Mouse (Mus musculus): ENCODE results near the gene Wwox.

The Wwox gene

GRCm38 (mm10) chr8:114899157-114899556 is 459.7 kb downstream of the Wwox start:
- peak; percentile 64 for DNase-seq (ENCODE audit: low spot score)

GRCm38 (mm10) chr8:114902584-114902983 is 463.1 kb downstream of the Wwox start:
- no peak for DNase-seq (ENCODE audit: low spot score)

DNA sequence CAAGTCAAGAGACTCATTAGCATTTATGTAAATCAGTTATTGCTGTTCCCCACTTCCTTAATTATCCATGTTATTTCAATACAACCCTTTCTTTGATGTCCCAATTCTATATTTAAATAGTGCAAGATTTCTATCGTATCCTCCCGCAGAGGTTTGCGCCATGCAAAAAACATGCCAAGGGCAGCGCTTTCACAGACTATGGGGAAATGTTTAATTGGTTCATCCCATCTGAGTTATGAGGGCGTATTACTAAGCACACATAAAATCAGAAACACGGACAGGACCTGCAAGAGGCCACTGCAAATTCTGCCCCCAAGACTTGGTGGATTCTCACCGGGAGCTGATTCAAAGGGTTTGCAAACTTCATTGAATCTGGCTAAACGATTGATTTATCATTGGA is 468.6 kb downstream of the Wwox start:
- no peak for DNase-seq (ENCODE audit: low spot score)

GRCm38 (mm10) chr8:114908589-114908988 is 469.1 kb downstream of the Wwox start:
- no peak for DNase-seq (ENCODE audit: low spot score)

GRCm38 (mm10) chr8:114909146-114909545 is 469.7 kb downstream of the Wwox start:
- DNase-seq (ENCODE audit: low spot score): no peak

DNA sequence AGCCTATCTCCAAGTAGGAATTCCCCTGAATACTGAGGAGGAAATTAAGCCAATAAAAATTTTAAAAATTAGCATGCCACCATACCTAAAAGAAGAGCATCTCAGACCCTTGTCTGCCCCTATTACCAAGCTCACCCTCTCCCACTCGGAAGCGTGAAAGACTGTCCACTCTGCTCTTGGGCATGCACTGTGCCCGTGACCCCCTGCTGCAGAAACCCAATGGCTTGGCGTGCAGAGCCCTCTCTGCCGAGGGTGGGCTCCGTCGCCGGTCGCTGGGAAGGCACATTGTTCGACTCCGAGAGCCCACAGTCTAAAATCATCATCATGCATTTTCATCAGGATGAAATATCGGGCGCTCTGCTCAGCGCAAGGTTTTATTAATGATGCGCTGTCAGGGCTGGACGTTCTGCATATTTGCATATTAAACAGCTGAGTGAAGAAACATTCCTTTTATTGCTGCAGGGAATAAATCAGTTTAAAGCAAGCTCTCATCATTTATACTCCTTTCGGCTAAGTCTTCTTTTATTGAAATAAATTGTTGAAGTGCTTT is 471.7 kb downstream of the Wwox start:
- DNase-seq (ENCODE audit: low spot score): no peak

GRCm38 (mm10) chr8:114923629-114924028 is 484.2 kb downstream of the Wwox start:
- DNase-seq (ENCODE audit: low spot score): no peak

DNA sequence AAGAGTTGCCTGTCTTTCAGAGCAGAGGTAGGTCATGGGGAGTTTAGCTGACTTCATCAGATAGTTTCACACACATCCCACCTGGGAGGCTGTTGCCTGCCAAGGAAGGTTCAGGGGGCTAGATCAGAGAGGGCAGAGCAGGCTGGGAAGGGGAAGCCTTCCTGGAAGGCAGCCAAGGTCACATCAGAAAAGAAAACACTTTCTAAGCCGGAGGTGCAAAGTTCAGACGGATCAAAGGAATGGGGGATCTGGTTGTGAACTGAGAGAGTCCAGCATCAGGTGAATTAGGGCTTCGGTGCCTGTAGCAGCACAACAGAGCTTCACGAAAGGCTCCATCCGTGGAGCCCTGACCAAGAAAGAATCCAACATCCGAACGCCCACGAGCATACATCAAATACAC is 488.0 kb downstream of the Wwox start:
- DNase-seq (ENCODE audit: low spot score): no peak

- DNase-seq (ENCODE audit: low spot score): no peak
Measured at GRCm38 (mm10) chr8:114927917-114928316, 488.5 kb downstream of the Wwox start.

GRCm38 (mm10) chr8:114929597-114929996 is 490.1 kb downstream of the Wwox start:
- DNase-seq (ENCODE audit: low spot score): no peak

DNA sequence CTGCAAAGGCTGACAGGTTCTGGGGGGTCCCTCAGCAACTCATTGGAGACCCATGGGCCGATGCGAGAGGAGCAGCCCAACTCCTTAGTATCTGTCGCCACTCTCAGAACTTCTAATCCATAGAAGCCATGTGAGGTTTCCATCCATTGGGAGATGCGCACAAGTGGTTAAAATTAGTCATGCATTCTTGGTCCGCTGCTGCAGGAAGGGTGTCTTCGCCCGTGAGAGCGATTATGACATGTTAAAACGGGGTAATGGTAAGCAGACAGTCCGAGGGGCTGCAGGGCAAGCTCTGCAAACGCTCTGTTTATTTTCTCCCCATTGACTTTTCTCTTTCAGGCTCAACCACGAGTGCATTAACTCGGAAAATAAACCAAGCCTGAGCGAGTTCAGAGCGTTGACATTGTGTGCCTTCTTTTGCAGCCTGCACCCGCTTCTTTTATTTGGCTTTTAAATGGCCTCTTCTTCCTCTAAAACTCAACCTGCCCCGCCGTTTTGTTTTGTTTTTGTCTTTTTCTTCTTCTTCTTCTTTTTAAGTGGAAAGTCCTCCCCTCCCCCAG is 492.7 kb downstream of the Wwox start:
- peak; percentile 49 for DNase-seq (ENCODE audit: low spot score)

DNA sequence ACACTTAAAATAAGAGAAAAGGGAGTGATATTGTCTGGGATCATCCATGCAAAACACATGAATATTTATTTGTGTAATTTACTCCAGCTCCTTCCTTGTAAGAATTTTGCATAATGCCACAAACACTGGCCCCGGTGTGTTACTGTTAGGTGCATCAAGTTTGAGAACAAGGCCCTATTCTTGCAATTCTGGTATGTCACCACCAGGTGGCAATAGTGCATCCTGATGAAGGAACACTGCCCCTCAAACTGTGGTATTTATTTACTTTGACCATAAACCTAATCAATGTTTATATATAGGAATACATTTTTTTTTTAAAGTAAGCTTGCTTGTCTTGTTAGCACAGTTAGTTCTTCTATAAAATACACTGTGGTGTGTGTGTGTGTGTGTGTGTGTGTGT is 493.8 kb downstream of the Wwox start:
- DNase-seq (ENCODE audit: low spot score): peak; percentile 72

- DNase-seq (ENCODE audit: low spot score): peak; percentile 64
Measured at GRCm38 (mm10) chr8:114936887-114937286, 497.4 kb downstream of the Wwox start.

GRCm38 (mm10) chr8:114939338-114939737 is 499.9 kb downstream of the Wwox start:
- no peak for DNase-seq (ENCODE audit: low spot score)

DNA sequence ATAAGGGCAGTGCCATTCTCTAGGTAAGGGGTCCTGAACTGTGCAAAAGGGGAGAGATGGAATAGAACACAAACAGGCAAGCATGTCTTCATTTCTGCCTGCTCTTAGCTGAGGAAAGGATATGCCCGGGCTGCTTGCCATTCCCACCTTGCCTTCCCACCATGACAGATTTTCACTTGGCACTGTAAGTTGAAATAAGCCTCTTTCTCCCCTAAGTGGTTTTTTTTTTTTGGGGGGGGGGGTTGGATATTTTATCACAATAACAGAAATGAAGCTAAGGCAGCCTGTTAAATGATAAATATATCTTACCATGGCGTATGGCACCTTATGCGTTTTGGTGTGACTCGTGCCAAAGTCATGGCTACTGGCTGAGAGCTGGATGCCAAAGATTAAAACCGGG is 501.6 kb downstream of the Wwox start:
- DNase-seq (ENCODE audit: low spot score): no peak

DNA sequence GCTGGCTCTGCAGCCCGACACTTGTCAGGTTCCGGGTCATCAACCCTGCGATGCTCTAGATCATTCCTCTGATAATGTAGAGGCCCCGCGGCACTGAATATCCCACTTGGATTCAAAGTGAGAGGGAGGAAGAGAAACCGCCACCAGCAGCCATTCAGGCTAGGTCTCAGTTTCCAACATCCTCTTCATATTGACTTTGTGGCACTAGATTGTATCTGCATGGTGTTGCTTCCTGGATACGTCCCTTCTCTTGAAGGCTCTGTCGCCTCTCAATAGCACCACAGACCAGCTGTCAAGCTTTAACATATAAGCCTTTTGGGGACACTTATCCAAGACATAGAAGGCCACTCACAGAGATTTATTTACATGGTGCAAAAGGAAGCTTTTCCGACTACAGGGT is 502.2 kb downstream of the Wwox start:
- no peak for DNase-seq (ENCODE audit: low spot score)

DNA sequence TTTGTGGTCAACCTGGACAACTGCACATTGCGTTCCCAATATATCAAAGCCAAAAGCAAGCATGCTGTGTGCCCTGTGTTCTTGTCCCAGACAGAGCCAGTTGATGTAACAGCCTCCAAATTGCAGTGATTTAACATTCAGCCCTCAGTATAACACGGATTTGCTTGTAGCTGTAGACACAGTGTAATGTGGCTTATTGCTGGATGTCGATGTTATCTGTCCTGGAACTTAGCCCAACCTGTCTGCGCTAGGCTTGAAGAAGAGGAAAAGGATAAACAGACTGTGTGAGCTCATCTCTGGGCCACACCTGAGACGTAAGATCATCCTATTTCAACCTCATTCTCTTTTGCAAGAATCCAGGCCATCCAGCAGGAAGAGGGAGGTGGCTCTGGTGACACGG is 508.5 kb downstream of the Wwox start:
- no peak for DNase-seq (ENCODE audit: low spot score)

DNA sequence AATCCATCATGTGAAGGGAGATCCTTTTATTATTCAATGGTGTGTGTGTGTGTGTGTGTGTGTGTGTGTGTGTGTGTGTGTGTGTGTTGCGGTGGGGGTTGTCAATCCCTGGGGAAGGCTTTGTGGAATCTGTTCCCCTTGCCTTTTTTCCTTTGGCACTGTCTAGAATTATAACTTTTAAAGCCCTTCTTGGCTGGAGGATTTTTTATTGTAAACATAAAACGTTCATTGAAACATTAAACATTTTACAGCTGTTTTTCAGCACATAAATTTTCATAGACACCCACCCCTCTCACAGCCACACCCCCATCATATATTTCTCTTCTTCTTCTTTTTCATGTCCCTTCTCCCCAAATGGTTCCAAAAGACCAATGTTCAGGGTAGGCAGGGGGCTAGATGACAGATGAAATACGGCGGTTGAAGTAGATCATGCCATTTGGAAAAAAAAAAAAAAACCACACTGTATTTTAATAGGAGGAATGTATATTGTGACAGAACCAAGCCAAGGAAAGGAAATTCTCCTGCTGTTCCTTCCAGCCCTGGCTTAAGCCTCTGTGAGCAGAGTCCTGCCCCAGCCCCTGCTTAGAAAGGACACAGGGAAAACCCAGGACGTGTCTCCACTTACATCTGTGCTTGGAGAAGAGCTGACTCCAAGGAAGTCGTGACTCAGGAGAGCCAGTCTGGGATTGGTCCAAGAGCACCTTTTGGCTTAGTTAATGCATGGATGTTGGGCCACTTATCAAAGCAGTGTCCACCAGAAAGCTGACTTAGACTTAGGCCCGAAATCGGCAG is 517.1 kb downstream of the Wwox start:
- no peak for DNase-seq (ENCODE audit: low spot score)

DNA sequence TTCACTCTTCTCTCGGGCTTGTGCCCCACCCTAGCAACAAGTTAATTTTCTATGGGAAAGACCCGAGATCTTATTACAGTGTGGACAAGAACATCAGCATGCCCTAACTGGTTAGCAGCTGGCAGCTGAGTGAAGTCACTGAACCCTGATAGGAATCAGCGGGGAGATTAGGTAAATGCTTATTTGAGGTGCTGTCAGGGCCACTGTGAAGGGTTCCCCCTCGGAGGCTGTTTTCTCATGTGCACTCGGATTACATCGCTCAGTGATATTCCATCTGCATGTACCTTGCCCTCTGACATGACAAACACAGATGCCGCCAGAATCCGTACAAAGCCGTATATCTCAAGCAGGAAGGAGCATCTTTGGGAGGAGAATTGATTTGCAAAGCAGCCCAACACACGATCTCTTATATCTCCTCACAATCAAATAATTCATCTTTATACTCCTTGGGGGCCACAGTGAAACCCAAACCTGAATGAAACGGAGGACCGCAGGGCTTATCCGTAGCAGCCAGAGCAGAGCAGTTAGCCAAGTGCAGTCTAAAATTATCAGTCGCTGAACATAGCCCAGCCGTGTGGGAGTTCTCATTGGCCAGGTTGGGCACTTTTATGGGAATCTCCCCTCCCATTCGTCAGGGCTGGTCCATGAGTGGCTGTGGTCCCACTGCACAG is 519.1 kb downstream of the Wwox start:
- DNase-seq (ENCODE audit: low spot score): no peak

DNA sequence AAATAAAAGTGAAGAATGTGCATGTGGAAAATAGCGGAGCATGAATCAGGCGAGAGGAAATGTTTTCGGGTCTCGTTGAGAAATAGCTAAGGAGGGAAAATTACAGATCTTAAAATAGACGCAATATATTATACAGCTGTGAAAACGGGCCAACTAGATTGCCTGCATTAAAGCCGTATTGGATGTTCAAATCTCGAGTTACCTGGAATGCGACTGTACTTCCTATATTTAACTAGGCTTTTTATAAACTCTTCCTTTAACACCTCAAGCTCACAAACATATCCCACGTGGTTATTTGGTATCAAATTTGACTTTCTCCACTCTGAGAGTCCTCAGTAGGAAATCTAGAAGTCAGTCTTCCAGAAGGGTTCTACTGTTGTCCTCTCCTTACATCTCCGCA is 520.0 kb downstream of the Wwox start:
- DNase-seq (ENCODE audit: low spot score): no peak

DNA sequence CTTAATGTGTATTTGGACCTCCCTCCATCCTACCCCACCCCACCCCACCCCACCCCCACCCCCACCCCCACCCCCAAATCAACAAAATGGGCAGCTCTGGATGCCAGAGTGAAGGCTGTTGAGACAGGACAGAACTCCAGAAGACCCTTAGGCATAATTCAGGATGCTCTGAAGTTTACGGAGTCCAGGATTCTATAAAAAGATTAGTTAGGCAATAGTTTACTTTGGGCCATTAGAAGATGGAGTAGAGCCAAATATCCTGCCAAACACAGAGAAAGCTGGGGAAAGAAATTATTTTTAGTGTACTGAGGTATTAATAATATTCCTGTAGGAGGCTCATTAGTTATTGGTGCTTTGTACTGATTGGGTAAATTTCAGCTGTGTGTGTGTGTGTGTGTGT is 523.0 kb downstream of the Wwox start:
- DNase-seq (ENCODE audit: low spot score): no peak

GRCm38 (mm10) chr8:114963282-114963681 is 523.8 kb downstream of the Wwox start:
- DNase-seq (ENCODE audit: low spot score): no peak

DNA sequence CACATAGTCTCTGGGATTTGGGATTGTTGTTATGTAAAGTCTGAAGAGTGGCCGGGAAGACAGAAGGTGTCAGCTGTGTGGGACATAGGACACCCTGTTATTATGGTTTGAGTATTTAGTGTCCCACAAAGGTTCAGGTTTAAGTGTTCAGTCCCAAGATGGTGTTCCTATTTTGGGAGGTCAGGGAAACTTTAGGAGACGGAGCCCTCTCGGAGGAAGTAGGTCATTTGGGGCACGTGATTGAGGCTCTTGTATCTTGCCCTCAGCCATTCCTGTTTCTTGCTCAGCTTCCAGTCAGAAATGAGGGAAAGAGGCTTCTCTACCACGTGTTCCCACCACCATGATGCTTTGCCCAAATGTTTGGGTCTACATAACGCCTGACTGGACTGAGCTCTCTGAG is 524.8 kb downstream of the Wwox start:
- no peak for DNase-seq (ENCODE audit: low spot score)

All from embryo, embryonic 10 days (tissue).